Mouse (Mus musculus) CH12.LX (cell line): ENCODE results near the gene Iqch. TPM values are rescaled to one million over a fixed set of nuclear protein-coding genes. Genes with fewer than 3 reads are reported as not detected.

Source experiments
- DNase-seq: peaks from one replicate; pipeline ENCODE4 v3.0.0-alpha.2; 2013; ENCODE audit errors: extremely low read depth
- H3K27ac ChIP-seq: 2 replicates; pipeline ENCODE4 v1.5.1; 2012; ENCODE audit warnings: low read depth, mild to moderate bottlenecking, control low read depth, moderate library complexity; ENCODE audit not compliant: insufficient read depth
- H3K27me3 ChIP-seq: replicated peaks from 2 replicates; pipeline ENCODE3; 2012; ENCODE audit warnings: inconsistent platforms
- H3K36me3 ChIP-seq, 2 experiments: replicated peaks in 1 of 2; 2 replicates each; pipeline versions ENCODE3 to v1.6.1; 2012; ENCODE audit warnings: inconsistent platforms in 1 of 2, low read length in 1 of 2, mild to moderate bottlenecking in 1 of 2, mixed read lengths in 1 of 2, moderate library complexity in 1 of 2; ENCODE audit not compliant: control insufficient read depth in 1 of 2, insufficient read depth in 1 of 2
- H3K4me1 ChIP-seq, 2 experiments: 2 replicates each; pipeline ENCODE4 v1.6.1; 2012; ENCODE audit warnings: inconsistent platforms in 1 of 2, moderate library complexity in 1 of 2; ENCODE audit not compliant: insufficient read depth in 2 of 2, control insufficient read depth in 1 of 2
- H3K4me2 ChIP-seq: 2 replicates; pipeline ENCODE4 v1.6.1; 2012; ENCODE audit warnings: low read depth, mild to moderate bottlenecking, control low read depth; ENCODE audit not compliant: poor library complexity, insufficient read depth, severe bottlenecking
- H3K4me3 ChIP-seq, 3 experiments: fragments of 150-350 bp in 1 of 3; sonication (generic) in 1 of 3; replicated peaks in 1 of 3; 2 replicates each; pipeline versions ENCODE3 to v1.5.1; 2011 to 2012; ENCODE audit warnings: low read depth in 2 of 3, low read length in 2 of 3, mild to moderate bottlenecking in 2 of 3, moderate library complexity in 2 of 3, control low read depth in 1 of 3, improper control_type of control experiment in 1 of 3, inconsistent platforms in 1 of 3, mixed read lengths in 1 of 3; ENCODE audit not compliant: poor library complexity in 1 of 3
- H3K79me2 ChIP-seq: replicated peaks from 2 replicates; pipeline ENCODE4 v1.6.1; 2012; ENCODE audit warnings: mild to moderate bottlenecking, moderate library complexity; ENCODE audit not compliant: control insufficient read depth, poor library complexity, insufficient read depth, severe bottlenecking; ENCODE audit errors: extremely low read depth
- H3K9ac ChIP-seq: 2 replicates; pipeline ENCODE4 v1.6.1; 2012; ENCODE audit warnings: low read depth, mild to moderate bottlenecking, control low read depth, moderate library complexity; ENCODE audit not compliant: insufficient read depth
- H3K9me3 ChIP-seq: replicated peaks from 2 replicates; pipeline ENCODE3; 2012; ENCODE audit warnings: low read length, inconsistent platforms, mixed read lengths
- BHLHE40 ChIP-seq: IDR thresholded peaks from 2 replicates; pipeline ENCODE4 v1.6.1; 2011; ENCODE audit warnings: mild to moderate bottlenecking, low read depth, low read length, improper control_type of control experiment
- CTCF ChIP-seq, 2 experiments: IDR thresholded peaks in 1 of 2; conservative IDR thresholded peaks in 1 of 2; 2 replicates each; pipeline ENCODE4 v1.5.1; 2011 to 2012; ENCODE audit warnings: low read depth in 2 of 2, low read length in 2 of 2, improper control_type of control experiment in 1 of 2, inconsistent platforms in 1 of 2, mild to moderate bottlenecking in 1 of 2, moderate library complexity in 1 of 2
- ELF1 ChIP-seq: IDR thresholded peaks from 2 replicates; pipeline ENCODE4 v1.6.1; 2014; ENCODE audit warnings: low read depth, mild to moderate bottlenecking, inconsistent platforms, low read length, improper control_type of control experiment
- EP300 ChIP-seq: IDR thresholded peaks from 2 replicates; pipeline ENCODE4 v1.6.1; 2011; ENCODE audit warnings: low read length, improper control_type of control experiment
- ETS1 ChIP-seq: conservative IDR thresholded peaks from 2 replicates; pipeline ENCODE4 v1.6.1; 2012; ENCODE audit warnings: low read depth, mild to moderate bottlenecking, inconsistent platforms, low read length, improper control_type of control experiment, moderate library complexity
- IRF4 ChIP-seq: IDR thresholded peaks from 2 replicates; pipeline ENCODE4 v1.6.1; 2014; ENCODE audit warnings: low read depth, mild to moderate bottlenecking, inconsistent platforms, low read length, improper control_type of control experiment
- JUN ChIP-seq: IDR thresholded peaks from 2 replicates; pipeline ENCODE4 v1.6.1; 2011; ENCODE audit warnings: low read depth, mild to moderate bottlenecking, low read length, improper control_type of control experiment, moderate library complexity; ENCODE audit not compliant: insufficient read depth
- MAX ChIP-seq: IDR thresholded peaks from 2 replicates; pipeline ENCODE4 v1.6.1; 2011; ENCODE audit warnings: low read length, improper control_type of control experiment
- MAZ ChIP-seq: IDR thresholded peaks from 2 replicates; pipeline ENCODE4 v1.6.1; 2012; ENCODE audit warnings: low read depth, mild to moderate bottlenecking, inconsistent platforms, low read length, improper control_type of control experiment, moderate library complexity
- MEF2A ChIP-seq: IDR thresholded peaks from 2 replicates; pipeline ENCODE4 v1.6.1; 2014; ENCODE audit warnings: low read depth, mild to moderate bottlenecking, inconsistent platforms, low read length, improper control_type of control experiment, borderline replicate concordance
- NELFE ChIP-seq: IDR thresholded peaks from 2 replicates; pipeline ENCODE4 v1.6.1; 2011; ENCODE audit warnings: low read depth, low read length, improper control_type of control experiment
- NRF1 ChIP-seq: IDR thresholded peaks from 2 replicates; pipeline ENCODE4 v1.6.1; 2014; ENCODE audit warnings: low read depth, mild to moderate bottlenecking, inconsistent platforms, low read length, improper control_type of control experiment, moderate library complexity
- PAX5 ChIP-seq: IDR thresholded peaks from 2 replicates; pipeline ENCODE4 v1.6.1; 2012; ENCODE audit warnings: low read length, inconsistent platforms, mixed read lengths
- SIN3A ChIP-seq: IDR thresholded peaks from 2 replicates; pipeline ENCODE4 v1.6.1; 2012; ENCODE audit warnings: low read length, improper control_type of control experiment, inconsistent platforms
- TBP ChIP-seq: conservative IDR thresholded peaks from 2 replicates; pipeline ENCODE4 v1.6.1; 2011; ENCODE audit warnings: low read depth, low read length, improper control_type of control experiment
- TCF12 ChIP-seq: IDR thresholded peaks from 2 replicates; pipeline ENCODE4 v1.6.1; 2014; ENCODE audit warnings: low read depth, mild to moderate bottlenecking, inconsistent platforms, low read length, improper control_type of control experiment
- UBTF ChIP-seq: IDR thresholded peaks from 2 replicates; pipeline ENCODE4 v1.6.1; 2012; ENCODE audit warnings: low read depth, mild to moderate bottlenecking, inconsistent platforms, low read length, improper control_type of control experiment, moderate library complexity
- USF1 ChIP-seq: IDR thresholded peaks from 2 replicates; pipeline ENCODE4 v1.6.1; 2014; ENCODE audit warnings: low read depth, mild to moderate bottlenecking, inconsistent platforms, low read length, improper control_type of control experiment
- USF2 ChIP-seq: conservative IDR thresholded peaks from 2 replicates; pipeline ENCODE4 v1.6.1; 2011; ENCODE audit warnings: low read depth, low read length, improper control_type of control experiment
- ZMIZ1 ChIP-seq: IDR thresholded peaks from 2 replicates; pipeline ENCODE4 v1.6.1; 2012; ENCODE audit warnings: low read depth, mild to moderate bottlenecking, inconsistent platforms, low read length, improper control_type of control experiment
- ZNF384 ChIP-seq: IDR thresholded peaks from 2 replicates; pipeline ENCODE4 v1.6.1; 2012; ENCODE audit warnings: low read depth, low read length, improper control_type of control experiment, inconsistent platforms
- dilution Hi-C: fragments of 300-500 bp; cut with MboI; formaldehyde crosslinking; loops from 2 replicates; pipeline ENCODE4 v1.14.3; 2020; ENCODE audit warnings: low sequenced_read_pairs; ENCODE audit not compliant: extremely low pct_unique_long_range_greater_than_20kb, extremely low pct_ligation_motif_present
- in situ Hi-C: fragments of 300-500 bp; cut with MboI; formaldehyde crosslinking; loops from 3 replicates; pipeline ENCODE4 v1.14.3; 2019; ENCODE audit warnings: low sequenced_read_pairs, low pct_ligation_motif_present, low pct_unique_long_range_greater_than_20kb, mixed read lengths
- polyA plus RNA-seq: library from polyadenylated mRNA; unstranded; fragments of >175 nt; gene quantifications from 2 replicates; pipeline ENCODE4 v1.2.1, GENCODE M21; 2012; ENCODE audit warnings: low read depth; ENCODE audit not compliant: insufficient read length
- total RNA-seq, 2 experiments: library from RNA; depleted of rRNA; stranded (reverse); fragments of 300-350 nt in 1 of 2; fragments of >200 nt in 1 of 2; gene quantifications; 2 replicates each; pipeline ENCODE4 v1.2.3; 2012 to 2014

The Iqch gene
- total and polyA plus RNA-seq, 3 experiments, result 0.04 to 0.21 (median 0.15) TPM

DNA sequence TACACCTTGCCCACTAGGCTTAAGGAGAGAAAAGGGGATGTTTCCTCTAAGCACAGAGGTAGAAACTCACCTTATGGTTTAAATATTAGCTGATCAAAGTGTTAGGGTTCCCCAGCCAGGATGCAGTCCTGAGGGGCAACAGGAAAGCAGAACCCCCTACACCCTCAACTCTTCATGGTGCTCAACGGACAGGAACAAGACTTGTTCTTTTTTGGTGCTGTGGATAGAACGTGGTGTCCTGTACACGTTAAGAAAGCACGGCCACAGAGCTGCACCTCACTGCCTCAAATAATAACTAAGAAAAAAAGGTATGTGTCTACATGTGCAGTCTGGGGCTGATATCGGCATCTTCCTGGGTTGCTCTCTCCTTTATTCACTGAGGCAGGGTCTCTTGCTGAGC lies 53.3 kb downstream of the Iqch start:
- dilution Hi-C loops, result no loop called here
- TF ChIP-seq UBTF (no peak), JUN (no peak), EP300 (no peak), NRF1 (no peak), CTCF (conservative IDR thresholded peaks at IDR 0.05 in 1 of 2, IDR thresholded peaks at IDR 0.05 in 1 of 2; ENCODE audit: low read depth in 2 of 2, low read length in 2 of 2) (no peak), ZMIZ1 (no peak), ZNF384 (no peak), PAX5 (no peak), TCF12 (no peak), ELF1 (no peak), NELFE (no peak), ETS1 (no peak), MEF2A (no peak), USF2 (no peak)
- TF ChIP-seq, all 38 proteins: peak for 0
- Histone ChIP-seq H3K79me2 (no peaks in the 10 kb centered on the region), H3K9ac (no peak overlapping the region), H3K9me3 (no peaks in the 10 kb centered on the region), H3K4me2 (no peak overlapping the region), H3K27me3 (no peaks in the 10 kb centered on the region), H3K27ac (no peak overlapping the region), H3K36me3 (no peaks in the 10 kb centered on the region), H3K4me1 (no peaks in the 10 kb centered on the region), H3K4me3 (no peak overlapping the region)
- in situ Hi-C loops, result no loop called here
- no peak for DNase-seq

GRCm38 (mm10) chr9:63541926-63542325 lies 60.4 kb downstream of the Iqch start:
- Histone ChIP-seq H3K4me3 (no peak overlapping the region), H3K79me2 (no peaks in the 10 kb centered on the region), H3K36me3 (no peaks in the 10 kb centered on the region), H3K27ac (no peak overlapping the region), H3K27me3 (no peaks in the 10 kb centered on the region), H3K9me3 (no peaks in the 10 kb centered on the region), H3K9ac (no peak overlapping the region), H3K4me2 (no peak overlapping the region), H3K4me1 (no peaks in the 10 kb centered on the region)
- in situ Hi-C loops, result no loop called here
- DNase-seq, result no peak
- dilution Hi-C loops, result no loop called here
- TF ChIP-seq TBP, result no peak
- no peak for TF ChIP-seq MEF2A
- TF ChIP-seq BHLHE40, result no peak
- TF ChIP-seq SIN3A, result no peak
- TF ChIP-seq ZNF384, result no peak
- TF ChIP-seq USF1, result no peak
- TF ChIP-seq MAX, result no peak
- TF ChIP-seq MAZ, result no peak
- no peak for TF ChIP-seq UBTF
- TF ChIP-seq ELF1, result no peak
- no peak for TF ChIP-seq IRF4
- no peak for TF ChIP-seq JUN
- TF ChIP-seq CTCF (conservative IDR thresholded peaks at IDR 0.05 in 1 of 2, IDR thresholded peaks at IDR 0.05 in 1 of 2; ENCODE audit: low read depth in 2 of 2, low read length in 2 of 2), result no peak
